Mouse (Mus musculus) telencephalon, adult 2 months (tissue): Measurements from ENCODE around the gene Mapk6.
A peak's percentile ranks its signal among the peaks of the same experiment; 100 is the strongest.
"Not testable (repeated sequence)": the region's sequence is repeated elsewhere in the genome, so short reads cannot be mapped to it uniquely, and the experiment has no call there.

Source experiments
- DNase-seq: peaks from one replicate; pipeline ENCODE4 v3.0.0-alpha.2; 2011; ENCODE audit warnings: low read depth, low spot score

Mapk6 gene

DNA sequence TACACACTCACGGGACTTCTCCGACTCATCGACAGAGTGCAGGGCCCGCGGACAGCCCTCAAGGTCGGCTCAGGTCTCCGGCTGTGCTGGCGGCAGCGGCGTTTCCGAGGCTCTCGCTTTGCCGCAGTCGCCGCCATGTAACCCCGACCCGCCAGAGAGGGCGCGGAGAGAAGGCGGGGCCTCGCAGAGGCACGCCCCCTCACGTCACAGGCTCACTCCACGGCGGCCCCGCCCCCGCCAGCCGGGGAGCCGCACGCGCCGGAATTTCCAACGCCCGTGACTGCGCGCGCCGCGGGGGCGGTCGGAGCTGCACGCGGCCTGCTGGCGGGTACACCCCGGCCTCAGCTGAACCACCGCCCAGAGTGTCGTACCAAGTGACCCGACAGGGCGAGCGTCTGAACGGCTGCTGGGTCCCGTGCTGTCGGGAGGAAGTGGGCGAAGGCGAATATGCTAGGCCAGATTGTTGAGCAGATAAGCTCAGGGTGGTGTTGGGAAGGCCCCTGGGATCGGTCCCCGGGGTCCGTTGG lies at the start of gene Mapk6:
Mapk6 (minus strand) TSS at position 154 of the 527 bp plus-strand sequence.
- no peak for DNase-seq

DNA sequence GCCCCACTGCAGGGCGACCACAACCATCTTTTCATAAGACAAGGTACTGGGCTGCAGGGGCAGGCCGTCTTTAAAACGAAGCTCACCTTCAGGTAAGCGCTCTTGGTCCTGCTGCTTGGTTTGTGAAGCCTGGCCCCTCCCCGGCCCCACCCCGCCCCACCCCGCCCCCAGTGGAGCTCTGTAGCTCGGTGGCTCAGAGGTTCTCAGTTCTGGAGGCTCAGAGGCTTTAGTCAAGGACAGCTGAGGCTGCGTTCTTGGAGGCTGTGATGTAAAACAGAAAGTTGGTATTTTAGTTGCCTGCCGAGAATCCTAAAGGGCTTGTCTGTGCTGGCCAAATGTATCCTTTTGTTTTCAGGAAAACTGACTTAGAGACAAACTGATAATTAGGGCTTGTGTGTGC lies 45.9 kb upstream of the Mapk6 start:
- DNase-seq: no peak

DNA sequence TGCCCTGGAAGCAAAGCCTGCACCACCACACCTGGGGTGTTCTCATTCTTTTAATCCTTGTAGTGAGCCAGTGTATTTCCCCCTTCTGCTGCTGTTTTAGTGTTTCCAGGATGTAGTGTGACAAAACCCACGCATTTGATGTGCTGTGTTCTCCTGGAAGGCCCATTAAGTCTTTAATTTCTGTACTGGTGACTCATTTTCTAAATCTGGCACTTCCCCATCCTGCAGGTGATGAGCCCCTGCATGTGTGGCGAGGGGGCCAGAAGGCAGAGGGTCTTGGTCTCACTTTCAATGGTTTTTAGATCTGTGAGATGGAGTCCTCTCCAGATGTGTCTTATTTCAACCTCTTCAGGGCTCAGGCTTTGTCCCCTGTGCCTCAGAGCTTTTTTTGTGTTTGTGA lies 44.2 kb upstream of the Mapk6 start:
- DNase-seq: no peak

DNA sequence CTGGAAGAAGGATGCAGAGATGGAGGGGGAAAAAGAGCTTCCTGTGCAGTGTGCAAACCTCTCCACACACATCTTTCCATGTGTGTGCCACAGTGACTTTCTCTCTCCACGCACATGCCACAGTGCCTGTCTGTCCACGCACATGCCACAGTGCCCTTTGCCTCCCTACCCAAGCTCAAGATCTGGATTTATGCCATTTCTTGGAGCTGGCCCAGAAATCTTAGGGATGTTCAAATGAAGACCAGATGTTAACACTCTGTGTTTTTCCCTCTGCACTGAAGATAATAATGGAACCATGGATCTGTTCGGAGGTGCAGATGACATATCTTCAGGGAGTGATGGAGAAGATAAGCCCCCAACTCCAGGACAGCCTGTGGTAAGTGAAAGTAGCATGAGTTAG lies 38.2 kb upstream of the Mapk6 start:
- no peak for DNase-seq

DNA sequence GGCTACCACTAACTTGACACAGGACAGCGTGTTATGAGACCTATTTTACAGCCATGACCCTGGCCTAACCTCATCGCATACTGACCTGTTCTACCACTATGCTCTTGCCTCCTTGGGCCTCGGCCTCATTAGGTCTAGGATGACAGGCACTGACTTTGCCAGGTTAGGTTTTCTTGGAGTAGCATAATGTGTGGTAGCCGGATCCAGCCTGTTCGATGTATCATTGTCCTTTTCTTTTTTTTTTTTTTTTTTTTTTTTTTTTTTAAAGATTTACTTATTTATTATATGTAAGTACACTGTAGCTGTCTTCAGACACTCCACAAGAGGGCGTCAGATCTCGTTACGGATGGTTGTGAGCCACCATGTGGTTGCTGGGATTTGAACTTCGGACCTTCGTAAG lies 36.8 kb upstream of the Mapk6 start:
- not testable (repeated sequence) for DNase-seq

DNA sequence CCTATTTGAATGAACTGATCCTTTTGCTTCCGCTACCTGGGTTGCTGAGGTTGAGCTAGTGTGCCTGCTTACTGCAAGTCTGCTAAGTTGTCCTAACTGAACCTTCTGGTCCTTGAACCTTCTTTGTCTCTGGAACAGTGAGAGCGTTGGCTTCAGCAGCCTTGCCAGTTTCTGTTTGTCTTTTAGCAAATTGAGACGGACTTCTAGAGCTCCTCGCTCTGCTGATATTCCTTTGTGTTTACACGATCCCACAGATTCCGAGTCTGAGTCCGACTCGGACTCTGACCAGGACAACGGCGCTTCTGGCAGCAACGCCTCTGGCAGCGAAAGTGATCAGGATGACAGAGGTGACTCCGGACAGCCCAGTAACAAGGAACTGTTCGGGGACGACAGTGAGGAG lies 35.2 kb upstream of the Mapk6 start:
- no peak for DNase-seq

DNA sequence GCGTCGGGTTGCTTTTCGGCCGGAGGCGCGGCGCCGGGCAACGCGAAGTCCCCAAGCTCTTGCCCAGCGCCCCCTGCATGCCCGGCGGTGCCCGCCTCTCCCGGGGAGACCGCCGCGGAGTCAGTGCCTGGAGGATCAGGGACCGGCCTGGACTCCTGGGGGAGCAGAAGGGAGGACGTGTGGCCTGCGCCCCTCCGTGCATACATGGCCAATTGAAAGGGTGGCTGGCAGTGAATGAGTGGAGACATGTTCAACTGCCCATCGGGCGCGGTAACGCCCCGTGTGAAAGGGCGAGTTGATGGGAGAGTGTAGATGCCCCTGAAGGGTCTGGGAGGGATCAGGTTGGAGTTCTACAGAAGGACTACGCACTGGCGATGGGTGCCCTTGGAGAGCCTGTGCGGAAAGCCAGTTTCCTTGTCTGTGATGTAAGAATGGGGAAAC lies 31.9 kb upstream of the Mapk6 start:
- DNase-seq: no peak

DNA sequence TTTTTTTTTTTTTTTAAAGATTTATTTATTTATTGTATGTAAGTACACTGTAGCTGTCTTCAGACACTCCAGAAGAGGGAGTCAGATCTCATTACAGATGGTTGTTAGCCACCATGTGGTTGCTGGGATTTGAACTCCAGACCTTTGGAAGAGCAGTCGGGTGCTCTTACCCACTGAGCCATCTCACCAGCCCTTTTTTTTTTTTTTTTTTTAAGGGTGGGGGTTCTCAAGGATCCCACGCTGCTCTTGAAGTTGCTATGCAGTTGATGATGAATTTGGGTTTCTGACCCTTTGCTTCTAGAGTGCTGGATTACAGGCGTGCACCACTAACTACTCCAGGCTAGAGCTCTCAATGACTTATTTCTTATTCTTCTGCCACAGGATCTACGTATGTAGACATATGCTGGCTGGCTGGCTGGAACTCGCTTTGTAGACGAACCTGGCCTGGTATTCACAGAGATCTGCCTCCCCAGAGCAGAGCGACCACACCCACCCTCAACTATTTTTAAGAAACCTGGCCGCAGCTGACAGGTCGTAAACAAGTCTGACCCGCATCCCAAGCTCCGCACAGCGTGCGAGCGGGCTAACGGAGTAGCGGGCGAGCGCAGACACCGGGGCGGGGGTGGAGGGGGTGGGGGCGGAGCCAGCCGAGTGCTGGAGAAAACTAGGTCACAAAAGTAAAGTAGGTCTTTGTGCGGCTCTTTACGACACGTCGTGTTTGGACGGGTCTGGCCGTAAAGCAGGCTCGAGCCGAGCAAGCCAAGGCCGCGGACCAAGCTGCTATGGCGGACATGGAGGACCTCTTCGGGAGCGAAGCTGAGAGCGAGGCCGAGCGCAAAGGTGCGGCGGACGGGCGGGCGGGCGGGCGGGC lies 31.2 kb upstream of the Mapk6 start, which contains the start of gene Leo1:
Leo1 (plus strand) TSS at position 729 of the 871 bp plus-strand sequence.
- peak; percentile 92 for DNase-seq

DNA sequence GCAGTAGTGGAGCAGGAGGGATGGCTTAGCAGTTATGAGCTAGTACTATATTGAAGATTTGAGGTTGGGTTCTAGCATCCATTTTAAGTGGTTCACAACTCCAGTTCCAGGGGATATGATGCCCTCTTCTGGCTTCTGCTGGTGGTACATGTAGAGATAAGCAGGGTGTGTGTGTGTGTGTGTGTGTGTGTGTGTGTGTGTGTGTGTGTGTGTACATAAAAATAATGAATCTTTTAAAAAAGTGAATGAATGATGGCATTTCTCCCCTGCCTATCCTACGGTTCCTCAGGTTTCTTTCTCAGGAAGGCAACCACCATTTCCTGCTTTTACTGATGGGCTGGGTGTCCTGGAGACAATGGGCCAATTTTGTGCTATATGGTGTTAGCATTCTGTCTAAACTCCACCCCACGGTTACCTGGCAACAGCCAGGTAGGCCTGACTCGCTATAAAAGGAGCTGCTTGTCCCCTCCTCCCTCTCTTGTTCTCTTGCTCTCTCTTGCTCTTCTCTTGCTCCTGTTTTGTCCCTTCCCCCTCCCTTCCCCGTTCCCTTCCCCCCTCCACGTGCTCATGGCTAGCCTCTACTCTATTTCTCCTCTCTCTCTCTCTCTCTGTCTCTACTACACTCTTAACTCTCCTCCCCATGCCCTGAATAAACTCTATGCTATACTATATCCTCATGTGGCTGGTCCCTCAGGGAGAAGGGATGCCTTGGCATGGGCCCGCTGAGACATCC lies 28.0 kb upstream of the Mapk6 start:
- no peak for DNase-seq

DNA sequence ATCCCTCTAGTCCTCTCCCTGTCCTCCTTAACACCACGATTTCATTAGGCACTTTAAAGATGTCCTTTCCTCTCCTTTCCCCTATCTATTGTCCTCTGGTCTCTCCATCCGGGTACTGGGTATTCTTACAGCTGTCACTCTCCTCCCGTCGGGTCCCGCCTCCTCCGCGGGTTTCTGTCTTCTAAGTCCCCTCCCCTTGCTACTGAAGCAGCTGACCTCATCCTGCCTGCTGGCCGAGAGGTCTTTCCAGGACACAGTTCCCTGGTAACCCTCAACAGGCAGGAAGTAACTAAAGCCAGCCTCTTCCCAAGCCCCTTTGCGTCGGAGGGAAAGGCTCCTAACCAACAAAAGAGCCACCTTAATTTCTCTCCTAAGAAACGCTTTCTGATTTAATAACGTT lies 26.1 kb upstream of the Mapk6 start:
- DNase-seq: no peak

DNA sequence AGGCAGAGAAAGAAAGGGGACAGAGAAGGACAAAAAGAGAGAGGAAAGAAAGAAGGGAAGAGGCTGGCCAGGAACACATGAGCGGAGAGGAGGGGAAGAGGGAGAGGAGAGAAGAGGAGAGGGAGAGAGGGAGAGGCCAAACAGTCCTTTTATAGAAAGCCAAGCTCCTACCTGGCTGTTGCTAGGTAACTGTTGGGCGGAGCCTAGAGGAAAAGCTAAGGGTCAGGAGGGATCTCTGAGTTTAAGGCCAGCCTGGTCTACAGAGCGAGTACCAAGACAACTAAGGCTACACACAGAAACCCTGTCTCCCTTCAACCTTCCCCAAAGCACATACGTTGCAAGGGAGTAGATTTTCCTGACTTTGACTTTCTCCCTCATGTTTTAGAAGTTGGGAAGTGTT lies 25.5 kb upstream of the Mapk6 start:
- DNase-seq: no peak

DNA sequence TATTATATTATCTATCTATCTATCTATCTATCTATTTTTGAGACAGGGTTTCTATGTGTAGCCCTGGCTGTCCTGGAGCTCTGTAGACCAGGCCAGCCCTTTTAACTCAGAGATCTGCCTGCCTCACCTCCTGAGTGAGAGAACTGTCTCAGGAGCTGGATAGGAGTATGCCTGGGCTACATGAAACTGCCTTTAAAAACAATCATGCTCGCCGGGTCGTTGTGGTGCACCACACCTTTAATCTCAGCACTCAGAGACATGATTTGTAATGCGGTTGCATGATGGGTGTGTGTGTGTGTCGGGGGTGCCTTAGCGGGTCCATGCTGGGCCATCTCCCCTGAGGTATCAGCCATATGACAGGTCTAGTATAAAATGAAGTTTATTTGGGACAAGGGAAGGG lies 25.1 kb upstream of the Mapk6 start:
- no peak for DNase-seq

DNA sequence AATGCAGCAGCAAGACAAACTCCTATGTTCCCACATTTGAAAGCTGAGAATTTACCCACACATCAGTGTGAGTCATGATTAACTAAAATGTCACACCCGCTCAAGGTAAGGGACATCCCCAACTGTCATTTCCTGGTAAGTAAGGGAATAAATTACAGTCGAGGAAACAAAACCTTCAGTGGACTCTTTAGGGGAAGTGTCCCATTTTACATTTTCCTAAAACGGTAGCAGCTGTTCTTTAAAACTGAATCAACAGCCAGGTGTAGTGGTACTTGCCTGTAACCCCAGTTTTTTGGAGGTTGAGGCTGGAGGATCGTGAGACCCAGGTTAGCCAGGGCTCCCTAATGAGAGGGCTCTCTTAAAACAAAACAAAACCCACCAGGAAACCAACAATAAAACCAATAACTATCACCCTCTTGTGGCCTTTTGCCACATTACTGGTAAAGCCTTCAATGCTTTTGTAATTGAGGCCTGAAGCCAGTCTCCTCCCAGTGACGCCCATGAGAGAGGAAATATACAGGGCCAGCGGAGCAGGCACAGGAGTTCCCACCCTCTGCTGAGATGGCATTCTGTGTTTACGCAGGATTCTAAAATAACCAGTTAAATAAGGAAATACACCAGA lies 24.5 kb upstream of the Mapk6 start:
- no peak for DNase-seq

DNA sequence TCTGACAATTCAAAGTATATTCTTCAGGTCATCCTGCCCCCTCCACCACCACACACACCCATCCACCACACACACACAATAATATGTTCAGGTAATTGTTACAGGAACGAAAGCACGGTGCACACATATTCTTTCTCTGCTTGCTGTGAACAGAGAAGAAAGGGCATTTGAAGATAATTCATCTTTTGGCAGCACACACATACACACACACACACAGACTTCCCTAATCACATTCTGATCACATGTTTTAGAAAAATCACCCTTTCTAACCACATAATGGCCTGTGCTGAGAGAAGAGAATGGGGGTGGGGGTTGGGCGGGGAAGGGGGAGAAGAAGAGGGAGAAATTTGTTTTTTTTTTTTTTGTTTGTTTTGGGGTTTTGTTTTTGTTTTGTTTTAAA lies 22.9 kb upstream of the Mapk6 start:
- no peak for DNase-seq

DNA sequence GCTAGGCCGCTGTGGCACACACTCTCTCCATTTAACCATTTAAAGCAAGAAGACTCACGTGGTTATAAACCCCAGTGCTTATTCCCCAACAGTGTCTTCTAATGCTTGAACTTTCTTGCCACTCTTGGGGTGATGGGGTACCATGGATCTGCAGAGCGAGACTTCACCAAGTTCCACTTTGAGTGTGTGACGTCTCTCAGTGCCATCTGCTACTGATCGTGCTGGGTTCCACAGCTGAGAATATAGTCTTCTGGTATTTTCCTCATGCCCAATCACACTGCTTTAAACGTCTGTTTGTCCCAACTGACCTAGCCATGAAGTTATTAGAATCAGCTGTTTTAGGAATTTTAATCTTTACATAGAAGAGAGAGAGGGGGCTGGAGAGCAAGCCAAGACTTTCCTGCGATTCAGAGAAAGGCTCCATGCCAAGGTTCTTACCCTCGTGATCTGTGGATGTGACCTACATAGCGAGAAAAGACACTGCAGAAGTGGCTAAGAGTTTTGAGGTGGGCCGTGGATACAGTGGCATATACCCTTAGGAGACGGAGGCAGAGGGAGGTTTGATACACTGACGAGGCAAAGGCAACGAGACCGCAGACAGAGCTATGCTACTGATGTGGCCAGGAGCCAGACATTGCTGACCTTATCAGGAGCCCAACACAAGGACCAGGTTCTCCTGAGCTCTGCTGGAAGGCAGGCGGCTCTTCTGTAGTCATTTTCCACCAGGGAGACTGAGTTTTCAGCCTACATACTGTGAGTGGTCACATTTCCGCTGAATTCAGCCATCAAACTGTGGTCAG lies 21.2 kb upstream of the Mapk6 start:
- no peak for DNase-seq

DNA sequence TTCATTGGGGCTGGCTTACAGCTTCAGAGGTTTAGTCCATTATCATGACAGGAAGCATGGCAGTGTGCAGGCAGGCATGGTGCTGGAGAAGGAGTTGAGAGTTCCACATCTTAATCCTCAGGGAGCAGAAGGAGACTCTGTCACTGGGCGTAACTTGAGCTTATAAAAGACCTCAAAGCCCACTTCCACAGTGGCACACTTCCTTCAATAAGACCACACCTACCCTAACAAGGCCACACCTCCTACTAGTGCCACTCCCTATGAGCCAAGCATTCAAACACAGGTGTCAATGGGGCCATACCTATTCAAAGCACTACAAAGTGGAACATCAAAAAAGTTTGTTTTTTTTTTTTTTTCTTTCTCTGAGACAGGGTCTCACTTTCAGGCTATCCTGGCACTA lies 19.9 kb upstream of the Mapk6 start:
- no peak for DNase-seq

DNA sequence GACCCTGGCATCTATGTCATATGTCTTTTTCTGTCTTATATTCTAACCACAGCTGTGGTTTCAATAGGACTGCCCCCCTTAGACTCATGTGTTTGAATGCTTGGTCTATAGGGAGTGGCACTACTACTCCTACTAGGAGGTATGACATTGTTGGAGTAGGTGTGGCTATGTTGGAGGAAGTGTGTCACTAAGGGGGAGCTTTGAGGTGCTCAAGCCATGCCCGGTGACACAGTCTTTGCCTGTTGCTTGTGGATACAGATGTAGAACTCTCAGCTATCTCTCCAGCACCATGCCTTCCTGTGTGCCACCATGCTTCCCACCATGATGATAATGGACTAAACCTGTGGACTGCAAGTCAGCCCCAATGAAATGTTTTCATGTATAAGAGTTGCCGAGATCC lies 19.2 kb upstream of the Mapk6 start:
- no peak for DNase-seq

DNA sequence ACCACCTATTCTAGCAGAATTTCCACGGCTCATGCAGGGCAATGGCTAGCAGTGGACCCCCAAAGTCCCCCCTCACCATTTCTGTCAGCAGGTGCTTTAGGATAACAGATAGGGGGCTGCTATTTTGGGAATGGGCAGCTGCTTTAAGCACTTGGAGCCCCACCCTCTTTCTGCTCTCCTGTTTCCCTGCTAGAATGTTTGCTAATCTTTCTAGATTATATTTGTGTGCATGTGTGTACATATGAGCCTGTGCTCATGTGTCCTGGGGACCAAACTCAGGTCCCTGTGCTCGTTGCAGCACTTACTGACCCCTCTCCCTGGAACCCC lies 18.4 kb upstream of the Mapk6 start:
- no peak for DNase-seq

DNA sequence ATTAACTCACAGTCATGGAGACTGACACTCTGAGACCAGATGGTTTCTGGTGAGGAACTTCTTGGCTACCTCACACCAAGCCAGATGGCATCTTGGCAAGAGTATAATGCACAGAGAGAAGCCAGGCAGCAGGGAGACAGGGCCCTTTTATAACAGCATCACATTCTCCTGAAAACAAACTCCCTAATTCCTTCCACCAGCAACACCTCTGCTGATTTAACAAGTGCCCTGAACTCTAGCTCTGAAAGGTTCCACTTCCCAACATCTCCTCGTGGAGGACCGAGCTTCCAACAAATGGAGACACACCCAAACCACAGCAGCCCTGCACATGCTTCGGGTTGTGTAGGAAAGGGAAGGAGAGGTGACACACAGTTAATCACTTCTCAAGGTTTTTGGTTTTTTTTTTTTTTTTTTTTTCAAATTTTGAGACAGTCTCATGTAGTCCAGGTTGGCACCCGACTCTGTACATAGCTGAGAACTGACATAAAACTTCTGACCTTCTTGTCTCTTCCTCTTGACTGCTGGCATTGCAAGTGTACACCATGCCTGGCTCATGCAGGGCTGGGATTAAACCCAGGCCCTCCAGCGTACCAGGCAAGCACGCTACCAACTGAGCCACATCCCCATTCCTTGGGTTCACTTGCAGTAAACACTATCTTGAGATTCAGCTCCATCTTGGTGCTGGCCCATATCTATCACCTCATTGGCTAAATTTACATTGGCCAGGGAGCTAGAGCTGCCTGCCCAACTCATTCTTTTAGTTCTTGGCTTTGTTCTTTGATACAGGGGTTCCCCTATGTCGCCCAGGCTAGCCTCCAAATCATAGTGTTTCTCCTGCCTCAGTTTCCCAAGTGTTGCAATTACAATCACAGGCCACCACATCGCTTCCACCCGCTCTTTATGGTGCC lies 17.8 kb upstream of the Mapk6 start:
- peak; percentile 39 for DNase-seq

DNA sequence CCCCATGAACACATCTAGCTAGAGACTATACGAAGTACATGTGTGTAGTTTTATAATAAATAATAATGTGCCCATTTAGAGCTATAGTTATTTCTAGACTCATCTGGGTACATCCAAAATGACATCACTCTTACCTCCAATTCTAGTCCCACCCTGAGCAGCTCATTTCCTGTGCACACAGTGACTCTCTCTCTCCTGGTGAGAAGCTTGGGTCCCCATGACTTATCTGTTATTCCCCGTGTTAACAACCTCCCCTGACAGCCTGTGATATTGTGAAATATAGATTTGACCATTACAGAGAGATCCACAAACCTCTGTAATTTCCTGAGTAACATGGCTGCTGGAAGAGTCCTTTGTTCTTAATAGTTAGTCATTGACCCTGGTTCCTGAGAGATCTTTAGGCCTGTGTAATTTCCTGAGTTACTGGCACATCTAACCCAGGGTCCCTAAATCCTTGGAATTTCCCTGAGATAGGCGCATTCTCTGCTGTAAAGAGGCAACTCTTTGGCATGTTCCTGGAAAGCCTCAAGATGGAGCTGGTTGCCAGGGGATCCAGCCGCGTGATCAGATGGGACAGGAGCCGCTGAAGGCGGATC lies 16.1 kb upstream of the Mapk6 start:
- no peak for DNase-seq
